Mouse (Mus musculus) C2C12 (cell line): ENCODE results near the gene Gm43518. TPM values are rescaled to one million over a fixed set of nuclear protein-coding genes. Genes with fewer than 3 reads are reported as not detected.

ENCODE experiments used
- H3K27me3 ChIP-seq: one replicate; pipeline ENCODE4 v1.6.1; 2011; ENCODE audit not compliant: control insufficient read depth, insufficient read depth, insufficient read length
- H3K36me3 ChIP-seq: one replicate; pipeline ENCODE4 v1.6.1; 2011; ENCODE audit not compliant: control insufficient read depth, insufficient read depth
- H3K4me3 ChIP-seq: one replicate; pipeline ENCODE4 v1.5.1; 2011; ENCODE audit warnings: mild to moderate bottlenecking, control low read depth; ENCODE audit not compliant: poor library complexity, insufficient read depth, severe bottlenecking
- H3K79me2 ChIP-seq: one replicate; pipeline ENCODE4 v1.6.1; 2011; ENCODE audit not compliant: control insufficient read depth, insufficient read depth
- H3K79me3 ChIP-seq: one replicate; pipeline ENCODE4 v1.6.1; 2011; ENCODE audit warnings: low read depth, control low read depth
- H3ac ChIP-seq: one replicate; pipeline ENCODE3; 2011; ENCODE audit warnings: low read depth; ENCODE audit not compliant: control insufficient read depth, insufficient read length
- CEBPB ChIP-seq: IDR thresholded peaks from one replicate; pipeline ENCODE4 v1.6.1; 2011; ENCODE audit warnings: low read depth, mild to moderate bottlenecking, control low read depth, moderate library complexity
- CTCF ChIP-seq: IDR thresholded peaks from one replicate; pipeline ENCODE4 v1.5.1; 2011; ENCODE audit not compliant: control insufficient read depth, insufficient read depth, insufficient read length
- FOSL1 ChIP-seq: IDR thresholded peaks from one replicate; pipeline ENCODE4 v1.8.0; 2011; ENCODE audit warnings: mild to moderate bottlenecking, low read length; ENCODE audit not compliant: poor library complexity, insufficient read depth, severe bottlenecking
- MAX ChIP-seq: IDR thresholded peaks from one replicate; pipeline ENCODE4 v1.6.1; 2011; ENCODE audit warnings: mild to moderate bottlenecking, control low read depth
- MYOD1 ChIP-seq: IDR thresholded peaks from one replicate; pipeline ENCODE4 v1.6.1; 2011; ENCODE audit warnings: low read depth; ENCODE audit not compliant: control insufficient read depth, insufficient read length
- MYOG ChIP-seq: IDR thresholded peaks from one replicate; pipeline ENCODE4 v1.6.1; 2011; ENCODE audit not compliant: control insufficient read depth, insufficient read length; ENCODE audit errors: extremely low read depth
- USF1 ChIP-seq: IDR thresholded peaks from one replicate; pipeline ENCODE4 v1.6.1; 2011; ENCODE audit warnings: low read depth, mild to moderate bottlenecking, control low read depth, moderate library complexity
- polyA plus RNA-seq: library from polyadenylated mRNA; unstranded; fragments of >200 nt; fragmentation: generic; extraction: Trizol; gene quantifications from one replicate; pipeline ENCODE4 v1.2.1, GENCODE M21; 2012; ENCODE audit warnings: missing spikeins

The Gm43518 gene
- polyA plus RNA-seq, 1 experiment, result not detected

DNA sequence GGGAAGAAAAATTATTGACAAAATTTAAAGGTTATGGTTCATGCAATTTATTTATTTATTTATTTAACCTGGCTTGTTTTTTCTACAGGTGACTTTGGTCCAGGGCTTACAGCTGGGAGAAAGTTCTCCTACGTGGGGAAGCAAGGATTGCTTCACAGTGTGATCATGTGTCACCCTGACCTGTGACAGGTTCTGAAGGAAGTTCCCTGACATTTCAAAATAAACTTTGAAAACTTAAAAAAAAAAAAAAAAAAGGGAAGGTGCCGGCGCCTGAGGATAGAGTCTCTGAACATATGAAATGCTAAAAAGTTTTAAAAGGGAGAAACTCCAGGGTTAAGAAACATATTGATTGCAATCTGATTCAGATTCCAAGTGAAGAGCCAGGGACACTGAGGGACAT lies 40.9 kb upstream of the Gm43518 start:
- Histone ChIP-seq H3ac (no peak overlapping the region), H3K4me3 (no peak overlapping the region), H3K27me3 (no peaks in the 10 kb centered on the region), H3K79me2 (no peaks in the 10 kb centered on the region), H3K79me3 (no peaks in the 10 kb centered on the region), H3K36me3 (no peaks in the 10 kb centered on the region)
- TF ChIP-seq CTCF (no peak), MYOD1 (no peak), FOSL1 (no peak), MAX (no peak), CEBPB (no peak), USF1 (no peak), MYOG (no peak)

DNA sequence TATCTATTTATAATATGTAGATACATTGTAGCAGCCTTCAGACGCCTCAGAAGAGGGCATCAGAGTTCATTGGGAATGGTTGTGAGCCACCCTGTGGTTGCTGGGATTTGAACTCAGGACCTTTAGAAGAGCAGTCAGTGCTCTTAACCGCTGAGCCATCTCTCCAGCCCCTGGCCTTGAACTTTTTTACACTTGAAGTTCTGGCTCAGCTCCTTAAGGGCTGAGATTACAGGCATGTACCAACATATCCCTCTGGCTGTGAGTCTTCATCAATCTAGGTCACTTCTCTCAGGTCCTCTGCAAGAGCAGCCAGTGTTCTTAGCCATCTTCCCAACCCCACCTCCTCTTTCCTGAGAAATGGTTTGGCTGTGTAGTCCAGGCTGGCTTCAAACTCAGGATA lies 36.9 kb upstream of the Gm43518 start:
- H3K4me3 ChIP-seq, result no peak overlapping the region
- no peaks in the 10 kb centered on the region for H3K27me3 ChIP-seq
- no peaks in the 10 kb centered on the region for H3K36me3 ChIP-seq
- TF ChIP-seq MYOD1, result no peak
- TF ChIP-seq FOSL1, result no peak
- TF ChIP-seq CTCF, result no peak
- TF ChIP-seq CEBPB, result no peak
- no peak for TF ChIP-seq MYOG
- no peak for TF ChIP-seq MAX
- no peak for TF ChIP-seq USF1
- no peak overlapping the region for H3ac ChIP-seq
- H3K79me2 ChIP-seq, result no peaks in the 10 kb centered on the region
- H3K79me3 ChIP-seq, result no peaks in the 10 kb centered on the region

DNA sequence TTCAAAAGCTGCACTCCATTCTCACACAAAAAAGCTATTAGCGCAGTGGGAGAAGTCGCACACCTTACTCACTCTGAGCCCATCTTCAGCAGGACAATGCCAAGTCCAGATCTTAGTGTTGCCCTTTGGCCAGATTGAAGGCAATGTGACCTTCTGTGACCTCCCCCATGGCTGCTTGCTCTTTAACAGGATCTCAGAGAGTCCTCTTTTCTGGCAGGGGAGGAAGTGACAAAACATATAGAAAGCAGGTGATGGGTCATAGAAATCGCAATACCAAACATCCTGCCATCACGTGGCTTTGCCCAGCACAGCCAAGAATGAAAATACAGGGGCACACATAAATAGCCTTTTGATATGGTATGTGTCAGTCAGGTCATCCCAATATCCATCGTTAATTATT lies 36.2 kb upstream of the Gm43518 start:
- Histone ChIP-seq H3ac (no peak overlapping the region), H3K79me2 (no peaks in the 10 kb centered on the region), H3K27me3 (no peaks in the 10 kb centered on the region), H3K79me3 (no peaks in the 10 kb centered on the region), H3K4me3 (no peak overlapping the region), H3K36me3 (no peaks in the 10 kb centered on the region)
- TF ChIP-seq CTCF (no peak), FOSL1 (no peak), MAX (no peak), MYOD1 (no peak), MYOG (no peak), USF1 (no peak), CEBPB (no peak)

DNA sequence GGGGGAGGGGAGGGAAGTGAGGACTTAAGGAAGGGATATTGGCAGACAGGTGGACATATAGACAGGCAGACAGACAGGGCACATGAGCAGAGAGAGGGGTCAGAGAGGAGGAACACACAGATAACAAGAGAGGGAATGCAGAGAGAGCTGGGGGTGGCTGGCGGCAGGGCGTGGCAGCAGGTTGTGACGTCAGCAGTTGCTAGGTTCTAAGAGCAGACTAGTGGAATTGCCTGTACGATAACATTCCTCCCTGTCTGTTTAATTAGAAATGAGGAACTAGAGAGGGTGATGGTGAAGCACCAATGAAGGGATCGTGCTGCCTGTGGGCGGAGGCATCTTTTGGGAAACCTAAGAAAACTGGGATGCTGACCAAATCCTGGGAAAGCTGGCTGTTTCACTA lies 35.5 kb upstream of the Gm43518 start:
- H3ac ChIP-seq, result no peak overlapping the region
- no peaks in the 10 kb centered on the region for H3K79me2 ChIP-seq
- no peaks in the 10 kb centered on the region for H3K27me3 ChIP-seq
- no peaks in the 10 kb centered on the region for H3K79me3 ChIP-seq
- no peak overlapping the region for H3K4me3 ChIP-seq
- no peaks in the 10 kb centered on the region for H3K36me3 ChIP-seq
- no peak for TF ChIP-seq CTCF

DNA sequence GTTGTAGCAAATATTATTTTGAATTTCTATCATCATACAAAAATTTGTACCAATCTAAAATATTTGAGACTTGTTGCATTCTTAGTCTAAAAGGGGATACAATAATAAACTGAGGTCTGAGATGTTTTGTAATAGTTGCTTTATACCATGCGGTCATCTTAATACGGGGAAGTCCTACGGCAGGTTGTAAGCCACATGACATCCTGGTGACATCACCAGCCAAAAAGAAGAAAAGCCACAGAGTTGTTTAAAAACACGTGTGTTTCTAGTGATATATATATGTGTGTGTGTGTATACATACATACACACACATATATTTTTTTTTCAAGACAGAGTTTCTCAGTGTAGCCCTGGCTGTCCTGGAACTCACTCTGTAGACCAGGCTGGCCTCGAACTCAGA lies 33.7 kb upstream of the Gm43518 start:
- H3K27me3 ChIP-seq, result no peaks in the 10 kb centered on the region
- H3K36me3 ChIP-seq, result no peaks in the 10 kb centered on the region
- H3K79me2 ChIP-seq, result no peaks in the 10 kb centered on the region
- no peak overlapping the region for H3ac ChIP-seq
- H3K4me3 ChIP-seq, result no peak overlapping the region
- no peaks in the 10 kb centered on the region for H3K79me3 ChIP-seq
- TF ChIP-seq USF1 (no peak), MAX (no peak), MYOG (no peak), MYOD1 (no peak), CEBPB (no peak)

DNA sequence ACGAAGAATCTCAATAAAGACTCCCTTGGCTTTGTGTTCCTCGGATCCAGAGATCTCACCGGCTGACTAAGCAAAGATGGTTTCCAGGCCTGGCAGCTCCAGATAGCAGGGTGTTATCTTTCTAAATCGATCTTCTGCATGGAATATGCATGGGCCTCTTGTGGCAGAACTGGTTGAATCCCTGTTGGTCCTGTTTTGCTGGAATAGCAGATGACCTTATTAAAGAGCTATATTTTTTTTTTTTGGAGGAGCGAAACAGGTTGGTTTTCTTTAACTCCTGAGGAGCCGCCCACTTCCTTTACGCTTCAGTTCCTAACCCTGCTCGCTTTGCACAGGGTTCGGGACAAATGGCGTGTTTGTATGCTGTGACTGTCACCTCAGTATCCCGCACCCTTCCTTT lies 30.8 kb upstream of the Gm43518 start:
- H3K79me2 ChIP-seq, result no peaks in the 10 kb centered on the region
- no peak for TF ChIP-seq CTCF

More for the DNA sequence above, 30.8 kb upstream of the Gm43518 start:
- no peak overlapping the region for H3K4me3 ChIP-seq
- no peaks in the 10 kb centered on the region for H3K79me3 ChIP-seq
- no peaks in the 10 kb centered on the region for H3K27me3 ChIP-seq
- no peaks in the 10 kb centered on the region for H3K36me3 ChIP-seq
- H3ac ChIP-seq, result no peak overlapping the region
